Mouse (Mus musculus): ENCODE measurements around the gene Olfr715b.
"Not testable (repeated sequence)": the region's sequence is repeated elsewhere in the genome, so short reads cannot be mapped to it uniquely, and the experiment has no call there.

The Olfr715b gene

GRCm38 (mm10) chr7:107110269-107110668 is at the start of gene Olfr715b:
Olfr715b (minus strand) TSS chr7:107110369.
- not testable (repeated sequence) for DNase-seq (ENCODE audit: extremely low read depth, low read depth, low spot score)

DNA sequence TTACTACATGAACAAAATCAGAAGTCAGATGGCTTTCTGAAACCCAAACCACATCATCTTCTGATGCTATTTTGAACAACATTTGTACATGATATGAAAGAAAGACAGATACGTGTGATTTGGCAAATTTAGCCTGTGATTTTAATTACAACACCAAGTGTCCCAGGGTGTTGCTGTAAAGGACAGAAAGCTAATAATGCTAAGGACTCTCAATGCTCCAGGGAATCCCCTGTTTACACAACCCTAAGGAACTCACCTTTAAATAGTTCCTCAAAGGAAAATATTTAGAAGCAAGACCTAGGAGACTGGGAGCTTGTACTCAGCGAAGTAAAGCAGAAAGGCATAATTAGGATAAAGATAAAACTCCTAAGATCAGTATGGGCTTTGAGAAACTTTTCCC is 27.9 kb upstream of the Olfr715b start, which contains the start of gene Olfr716:
TSS of gene Olfr716 (plus strand) at position 301 of the 400 bp plus-strand sequence.
- not testable (repeated sequence) for DNase-seq (ENCODE audit: extremely low read depth, low read depth, low spot score)

- not testable (repeated sequence) for DNase-seq (ENCODE audit: extremely low read depth, low read depth, low spot score)
Measured at GRCm38 (mm10) chr7:107130983-107131382, 20.8 kb upstream of the Olfr715b start, which contains the start of gene Olfr715. Olfr715 (minus strand) TSS chr7:107131083.

DNA sequence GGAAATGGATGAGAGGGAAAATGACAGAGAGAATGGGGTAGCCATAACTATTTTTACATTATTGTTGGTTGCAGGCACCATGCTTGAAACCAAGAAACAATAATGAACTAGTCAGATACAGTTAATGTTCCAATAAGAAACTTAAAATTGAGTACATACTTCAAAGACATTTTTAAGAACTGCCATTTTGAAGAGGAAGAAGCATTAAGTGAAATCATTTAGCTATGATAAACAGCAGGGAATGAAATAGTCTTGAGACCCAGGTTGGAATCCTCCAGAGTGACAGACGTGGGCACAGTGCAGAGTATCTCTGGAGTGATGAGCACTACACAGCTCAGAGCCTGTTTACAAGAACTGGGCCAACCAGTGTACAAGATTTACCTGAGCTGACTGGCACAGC is 17.2 kb downstream of the Olfr715b start, which contains the start of gene Olfr17:
TSS of gene Olfr17 (plus strand) at position 301 of the 400 bp plus-strand sequence.
- DNase-seq (ENCODE audit: extremely low read depth, low read depth, low spot score) = no peak

DNA sequence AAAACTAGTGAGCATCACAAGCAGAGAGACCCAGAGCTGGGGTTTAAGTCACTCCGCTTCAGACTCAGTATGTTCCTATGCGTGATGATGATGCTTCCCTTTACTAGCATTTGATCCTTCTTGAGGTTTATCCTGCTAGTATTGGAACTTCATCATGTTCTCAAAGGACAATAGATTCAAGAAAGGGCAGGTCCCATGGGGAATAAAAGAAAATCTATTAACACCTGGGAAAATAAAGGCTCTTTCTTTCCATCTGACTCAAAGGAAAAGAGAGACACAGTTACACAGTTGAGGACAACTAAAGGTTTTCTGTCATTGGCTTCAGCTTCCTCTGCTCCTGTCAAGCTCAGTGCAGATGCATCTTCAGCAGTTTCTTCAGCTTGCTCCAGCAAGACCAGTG is 39.5 kb downstream of the Olfr715b start, which contains the start of gene Olfr714:
TSS of gene Olfr714 (plus strand) at position 301 of the 400 bp plus-strand sequence.
- DNase-seq (ENCODE audit: extremely low read depth, low read depth, low spot score) = no peak
